Mouse (Mus musculus) heart, adult 2 months (tissue): ENCODE measurements around the gene Kcnh1.

Experiments used
- CTCF ChIP-seq: fragments of 200-600 bp; IDR thresholded peaks from 2 replicates; pipeline ENCODE4 v1.8.1; 2022; ENCODE audit warnings: antibody characterized with exemption, mild to moderate bottlenecking, moderate library complexity
- EP300 ChIP-seq: fragments of 200-500 bp; IDR thresholded peaks from 2 replicates; pipeline ENCODE4 v1.6.1; 2011; ENCODE audit warnings: low read depth, low read length, control low read depth; ENCODE audit not compliant: insufficient read depth
- POLR2A ChIP-seq: fragments of 200-500 bp; IDR thresholded peaks from 2 replicates; pipeline ENCODE4 v1.6.1; 2011; ENCODE audit warnings: mild to moderate bottlenecking, low read depth, low read length, control low read depth; ENCODE audit not compliant: insufficient read depth

DNA sequence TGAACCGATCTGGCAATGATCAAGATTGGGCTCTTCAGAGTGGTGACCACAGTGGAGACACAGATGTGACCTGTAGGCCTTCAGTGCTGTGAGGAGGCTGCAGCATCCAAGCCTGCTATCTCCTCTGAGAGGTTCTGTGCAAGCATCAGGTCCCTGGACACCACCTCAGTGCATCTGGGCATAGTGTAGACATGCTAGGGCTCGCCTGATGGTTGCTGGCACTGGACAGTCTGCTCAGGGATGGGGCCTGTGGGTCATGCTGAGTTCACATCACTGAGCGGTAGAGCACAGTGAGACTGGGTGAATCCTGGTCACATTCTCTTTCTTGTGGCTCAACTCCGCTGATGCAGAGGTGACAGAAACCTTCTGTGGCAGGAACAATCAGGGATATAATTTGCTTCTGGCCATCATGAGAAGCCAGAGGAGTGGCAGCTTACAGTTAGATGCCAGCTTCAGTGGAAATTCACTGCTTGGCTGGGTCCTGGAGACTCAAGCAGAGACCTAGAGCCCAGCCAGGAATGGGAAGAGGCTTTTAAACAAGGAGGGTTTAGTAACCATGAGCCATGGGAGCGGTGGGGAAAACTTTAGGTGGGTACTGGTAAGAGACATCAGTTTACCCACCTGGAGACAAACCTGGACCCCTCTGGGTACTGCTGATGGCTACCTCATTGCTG is 252.3 kb downstream of the Kcnh1 start:
- TF ChIP-seq EP300 (no peak), CTCF (no peak), POLR2A (no peak)
